Mouse (Mus musculus) cerebellum, adult 2 months (tissue): ENCODE measurements around the gene Mroh2a. TPM values are rescaled to one million over a fixed set of nuclear protein-coding genes. Genes with fewer than 3 reads are reported as not detected.

Experiments
- DNase-seq, 2 experiments: peaks; one replicate each; pipeline ENCODE4 v3.0.0; 2021
- H3K27ac ChIP-seq: fragments of 200-500 bp; 2 replicates; pipeline ENCODE4 v1.5.1; 2012; ENCODE audit warnings: low read length, control low read depth, inconsistent platforms; ENCODE audit not compliant: insufficient read depth
- H3K27me3 ChIP-seq: fragments of 200-500 bp; 2 replicates; pipeline ENCODE4 v1.6.1; 2012; ENCODE audit warnings: inconsistent platforms, mild to moderate bottlenecking, low read length, moderate library complexity; ENCODE audit not compliant: control insufficient read depth, insufficient read depth
- H3K4me1 ChIP-seq: fragments of 200-500 bp; 2 replicates; pipeline ENCODE4 v1.6.1; 2011; ENCODE audit warnings: low read length; ENCODE audit not compliant: control insufficient read depth, insufficient read depth
- H3K4me3 ChIP-seq: fragments of 200-500 bp; replicated peaks from 2 replicates; pipeline ENCODE3; 2011; ENCODE audit warnings: mild to moderate bottlenecking, low read depth, low read length, control low read depth; ENCODE audit not compliant: insufficient read depth
- CTCF ChIP-seq: fragments of 200-500 bp; IDR thresholded peaks from 2 replicates; pipeline ENCODE4 v1.5.1; 2011; ENCODE audit warnings: low read depth, mild to moderate bottlenecking, control low read depth, low read length, moderate library complexity, borderline replicate concordance; ENCODE audit not compliant: insufficient read depth
- POLR2A ChIP-seq: fragments of 200-500 bp; IDR thresholded peaks from 2 replicates; pipeline ENCODE4 v1.6.1; 2011; ENCODE audit warnings: low read length, control low read depth, borderline replicate concordance; ENCODE audit not compliant: insufficient read depth
- WGBS: fragments of 180-500 bp; shearing (Covaris S2); methylation state at CpG from one replicate; pipeline ENCODE4 v1.1.7; 2018; 5-methylcytosine and 5-hydroxymethylcytosine counted together
- polyA plus RNA-seq: library from polyadenylated mRNA; depleted of rRNA; stranded (reverse); fragments of >200 nt; gene quantifications from 2 replicates; pipeline ENCODE4 v1.2.3, GENCODE M21; 2012

The Mroh2a gene
- polyA plus RNA-seq, 1 experiment, result 0.25 TPM

GRCm38 (mm10) chr1:88259643-88260024 lies 32.8 kb downstream of the Mroh2a start:
- WGBS, result 78% methylated on average over 4 of the region's 4 CpGs
- no peak overlapping the region for H3K4me3 ChIP-seq
- H3K27me3 ChIP-seq, result no peaks in the 10 kb centered on the region
- TF ChIP-seq CTCF, result no peak
- TF ChIP-seq POLR2A, result no peak
- DNase-seq, result no peak
- H3K27ac ChIP-seq, result no peak overlapping the region
- peaks cover 30% of the 10 kb centered on the region for H3K4me1 ChIP-seq

- TF ChIP-seq POLR2A (no peak), CTCF (no peak)
These were observed 33.3 kb downstream of the Mroh2a start for GRCm38 (mm10) chr1:88260114-88260513.

GRCm38 (mm10) chr1:88260604-88261377 lies 34.0 kb downstream of the Mroh2a start:
- no peak overlapping the region for H3K4me3 ChIP-seq
- H3K27ac ChIP-seq, result no peak overlapping the region
- 63% methylated on average over 10 of the region's 10 CpGs for WGBS
- H3K27me3 ChIP-seq, result no peaks in the 10 kb centered on the region
- no peak for DNase-seq
- TF ChIP-seq CTCF (no peak), POLR2A (no peak)
- peaks cover 19% of the 10 kb centered on the region for H3K4me1 ChIP-seq

More at GRCm38 (mm10) chr1:88260114-88260513, 33.3 kb downstream of the Mroh2a start:
- 72% methylated on average over 6 of the region's 6 CpGs for WGBS
- Histone ChIP-seq H3K27ac (no peak overlapping the region), H3K4me3 (no peak overlapping the region), H3K27me3 (no peaks in the 10 kb centered on the region), H3K4me1 (peaks cover 26% of the 10 kb centered on the region)
- no peak for DNase-seq

- TF ChIP-seq POLR2A (no peak), CTCF (no peak)
- peaks cover 12% of the 10 kb centered on the region for H3K4me1 ChIP-seq
- no peak overlapping the region for H3K27ac ChIP-seq
- no peak overlapping the region for H3K4me3 ChIP-seq
- H3K27me3 ChIP-seq, result no peaks in the 10 kb centered on the region
- WGBS, result 88% methylated on average over 7 of the region's 7 CpGs
- no peak for DNase-seq
These were observed 34.9 kb downstream of the Mroh2a start for GRCm38 (mm10) chr1:88261706-88262105.

GRCm38 (mm10) chr1:88262255-88262654 lies 35.5 kb downstream of the Mroh2a start:
- peaks cover 12% of the 10 kb centered on the region for H3K4me1 ChIP-seq
- no peaks in the 10 kb centered on the region for H3K27me3 ChIP-seq
- no peak for DNase-seq
- H3K4me3 ChIP-seq, result no peak overlapping the region
- TF ChIP-seq CTCF (no peak), POLR2A (no peak)
- no peak overlapping the region for H3K27ac ChIP-seq
- 86% methylated on average over 4 of the region's 4 CpGs for WGBS

- TF ChIP-seq POLR2A, result no peak
- TF ChIP-seq CTCF, result no peak
- H3K27me3 ChIP-seq, result no peaks in the 10 kb centered on the region
- WGBS, result 78% methylated on average over 6 of the region's 6 CpGs
- H3K27ac ChIP-seq, result no peak overlapping the region
- H3K4me3 ChIP-seq, result no peak overlapping the region
- H3K4me1 ChIP-seq, result peaks cover 12% of the 10 kb centered on the region
- DNase-seq, result no peak
These were observed 36.2 kb downstream of the Mroh2a start for GRCm38 (mm10) chr1:88262961-88263360.

- Histone ChIP-seq H3K27me3 (no peaks in the 10 kb centered on the region), H3K4me3 (no peak overlapping the region), H3K27ac (no peak overlapping the region), H3K4me1 (peaks cover 8% of the 10 kb centered on the region)
- TF ChIP-seq POLR2A (no peak), CTCF (no peak)
- DNase-seq, result no peak
- WGBS, result 92% methylated on average over 5 of the region's 5 CpGs
These were observed 37.0 kb downstream of the Mroh2a start for GRCm38 (mm10) chr1:88263778-88264177.

- WGBS, result 90% methylated on average over 7 of the region's 7 CpGs
- DNase-seq, result no peak
- no peak for TF ChIP-seq CTCF
- TF ChIP-seq POLR2A, result no peak
These were observed 37.6 kb downstream of the Mroh2a start for GRCm38 (mm10) chr1:88264237-88264868.

More at GRCm38 (mm10) chr1:88264237-88264868, 37.6 kb downstream of the Mroh2a start:
- no peak overlapping the region for H3K27ac ChIP-seq
- H3K27me3 ChIP-seq, result no peaks in the 10 kb centered on the region
- H3K4me3 ChIP-seq, result no peak overlapping the region
- H3K4me1 ChIP-seq, result peaks cover 3% of the 10 kb centered on the region
